Mouse (Mus musculus) layer of hippocampus, adult 8-10 months (tissue): ENCODE results near the gene Gm28539. TPM values are rescaled to one million over a fixed set of nuclear protein-coding genes. Genes with fewer than 3 reads are reported as not detected.
A peak's percentile ranks its signal among the peaks of the same experiment; 100 is the strongest.
"Not testable (repeated sequence)": the region's sequence is repeated elsewhere in the genome, so short reads cannot be mapped to it uniquely, and the experiment has no call there.

Experiments
- DNase-seq, 2 experiments: peaks; one replicate each; pipeline ENCODE4 v3.0.0; 2022; ENCODE audit warnings: low spot score in 2 of 2
- total RNA-seq, 4 experiments: library from RNA; stranded (reverse); gene quantifications; 2 replicates each; pipeline ENCODE4 v1.2.4; 2022

Gene Gm28539
- total RNA-seq, 4 experiments from 2014 or later: 4.6 to 11.1 (median 8.2) TPM

DNA sequence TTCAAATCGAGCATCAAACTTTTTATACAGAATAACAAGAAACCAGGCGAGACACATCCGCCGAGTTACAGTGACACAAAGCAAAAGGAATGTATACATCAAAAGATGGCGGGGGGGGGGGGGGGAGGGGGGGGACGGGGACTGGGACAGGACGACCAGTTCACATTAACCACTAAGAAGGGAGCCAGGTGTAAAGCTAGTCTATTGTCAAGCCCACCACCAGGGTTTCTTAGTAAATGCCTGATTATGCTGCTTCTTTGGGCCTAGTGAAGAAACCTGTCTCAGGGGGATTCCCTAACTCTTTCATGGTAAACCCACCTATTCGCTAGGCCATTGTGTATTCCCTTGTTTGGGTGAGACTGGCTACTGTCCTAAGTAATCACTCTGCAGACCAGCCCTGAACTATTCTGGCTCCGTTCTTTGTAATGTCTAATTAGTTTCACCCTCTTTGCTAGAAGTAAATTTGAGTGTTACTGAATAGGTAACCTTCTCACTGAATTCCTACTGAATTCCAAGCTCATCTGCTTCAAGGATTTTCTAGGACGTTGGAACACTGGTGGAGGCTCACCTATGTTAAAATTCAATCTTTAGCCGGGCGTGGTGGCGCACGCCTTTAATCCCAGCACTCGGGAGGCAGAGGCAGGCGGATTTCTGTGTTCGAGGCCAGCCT, 13.3 kb downstream of the Gm28539 start:
- DNase-seq: not testable (repeated sequence)

DNA sequence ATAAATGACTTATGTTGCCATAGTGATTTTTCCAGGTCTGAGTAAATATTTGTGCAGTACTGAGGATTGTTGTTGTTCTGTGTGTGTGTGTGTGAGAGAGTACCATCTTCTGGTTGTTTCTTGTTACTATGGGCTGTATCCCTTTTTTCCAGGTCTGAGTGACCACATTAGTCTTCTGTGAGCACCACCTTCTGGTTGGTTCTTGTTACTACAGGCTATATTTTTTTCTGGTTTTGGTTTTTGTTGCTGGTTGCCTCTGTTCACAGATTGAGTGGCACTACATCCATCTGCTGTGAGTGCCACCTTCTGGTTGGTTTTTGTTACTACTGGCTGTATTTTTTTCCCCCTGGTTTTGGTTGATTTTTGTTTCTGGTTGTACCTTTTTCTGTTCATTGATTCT, 22.2 kb downstream of the Gm28539 start:
- DNase-seq: peak in 1 of 2 experiments; percentile 21

DNA sequence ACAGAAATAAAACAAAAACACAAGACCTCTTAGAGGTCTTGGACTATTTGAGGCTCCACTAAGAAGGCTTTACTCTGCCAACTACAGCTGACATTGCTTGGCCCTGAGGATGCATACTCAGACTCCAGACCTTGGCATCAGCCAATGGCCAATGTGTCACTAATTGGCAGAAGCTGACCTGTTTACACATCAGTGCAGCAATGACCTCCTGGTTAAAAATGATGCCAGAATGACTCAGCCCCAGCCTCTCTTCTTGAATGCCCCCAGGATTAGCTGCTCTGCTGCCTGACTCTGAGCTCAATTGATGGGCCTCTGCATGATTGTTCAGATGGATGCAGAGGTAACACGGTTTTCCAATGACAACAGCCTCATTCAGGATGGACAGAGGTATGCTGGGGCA, 23.8 kb downstream of the Gm28539 start:
- DNase-seq: no peak

DNA sequence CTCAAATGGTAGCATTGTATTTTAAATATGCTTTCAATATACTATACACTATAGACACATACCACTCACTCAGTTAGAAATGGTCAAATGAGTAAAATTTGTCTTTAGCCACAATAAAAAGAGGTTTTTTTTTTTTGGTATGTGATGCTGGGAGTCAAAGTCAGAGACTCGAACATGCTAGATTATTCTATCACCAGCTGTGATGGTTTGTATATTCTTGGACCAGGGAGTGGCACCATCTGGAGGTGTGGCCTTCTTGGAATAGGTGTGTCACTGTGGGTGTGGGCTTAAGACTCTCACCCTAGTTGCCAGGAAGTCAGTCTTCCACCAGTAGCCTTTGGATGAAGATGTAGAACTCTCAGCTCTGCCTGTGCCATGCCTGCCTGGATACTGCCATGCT, 34.1 kb downstream of the Gm28539 start:
- not testable (repeated sequence) for DNase-seq

DNA sequence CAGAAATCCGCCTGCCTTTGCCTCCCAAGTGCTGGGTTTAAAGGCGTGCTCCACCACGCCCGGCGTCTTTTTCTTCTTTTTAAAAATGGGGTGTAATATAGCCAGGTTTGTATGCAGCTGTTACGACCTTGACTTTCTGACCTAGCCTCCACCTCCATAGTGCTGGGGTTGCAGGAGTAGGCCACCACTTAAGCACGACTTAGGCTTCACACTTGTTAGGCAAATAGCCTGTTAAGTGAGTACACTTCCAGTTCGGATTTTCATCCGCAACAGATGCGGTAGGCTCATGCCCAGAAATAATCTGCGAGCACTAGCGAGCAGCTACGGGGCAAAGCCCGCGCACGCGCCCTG, 39.7 kb downstream of the Gm28539 start:
- DNase-seq: no peak

DNA sequence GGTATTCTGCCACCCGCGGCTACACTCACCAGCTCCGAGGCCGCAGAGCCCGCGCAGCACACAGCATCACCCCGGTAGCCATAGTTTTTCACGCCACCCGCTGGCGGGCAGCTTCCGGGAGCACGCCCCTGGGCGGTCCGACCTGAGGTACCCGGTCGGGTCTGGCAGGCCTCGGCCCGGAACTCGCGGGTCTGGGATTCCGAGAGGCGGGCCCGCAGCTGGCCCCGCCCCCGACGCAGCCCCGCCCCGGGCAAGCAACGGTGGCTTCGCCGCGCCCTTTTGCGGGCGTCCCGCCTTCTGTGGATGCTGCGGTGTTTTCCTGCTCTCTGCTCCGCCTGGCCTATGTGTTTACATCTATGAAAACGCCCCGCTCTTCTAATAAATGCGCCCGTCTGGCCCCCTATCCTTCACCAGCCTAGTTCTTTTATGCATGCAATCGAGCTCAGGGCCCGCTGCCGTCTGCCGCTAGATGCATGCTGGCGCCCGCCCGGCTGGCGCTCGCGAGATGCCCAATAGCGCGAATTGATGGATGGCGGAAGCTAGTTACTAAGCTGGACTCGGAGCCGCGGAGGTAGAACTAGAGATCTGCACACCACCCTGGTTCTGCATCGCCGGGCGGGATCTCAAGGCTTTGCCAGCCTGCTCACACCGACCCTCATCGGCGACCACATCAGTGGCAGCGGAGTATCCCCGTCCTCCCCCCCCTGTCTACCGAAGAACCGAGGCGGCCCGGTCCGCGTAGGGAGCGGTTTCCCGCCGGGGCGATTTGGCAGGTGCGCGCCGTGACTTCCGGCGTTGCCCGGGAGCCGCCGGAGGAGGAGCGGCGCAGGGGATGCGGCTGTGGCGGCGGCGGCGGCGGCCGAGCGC, 40.3 kb downstream of the Gm28539 start, which contains the start of the genes Mrpl40 and Hira:
TSS of gene Mrpl40 (minus strand) at position 421 of the 867 bp plus-strand sequence.
TSS of gene Hira (plus strand) at position 596 of the 867 bp plus-strand sequence.
- peak; percentile 91 to 93 for DNase-seq

DNA sequence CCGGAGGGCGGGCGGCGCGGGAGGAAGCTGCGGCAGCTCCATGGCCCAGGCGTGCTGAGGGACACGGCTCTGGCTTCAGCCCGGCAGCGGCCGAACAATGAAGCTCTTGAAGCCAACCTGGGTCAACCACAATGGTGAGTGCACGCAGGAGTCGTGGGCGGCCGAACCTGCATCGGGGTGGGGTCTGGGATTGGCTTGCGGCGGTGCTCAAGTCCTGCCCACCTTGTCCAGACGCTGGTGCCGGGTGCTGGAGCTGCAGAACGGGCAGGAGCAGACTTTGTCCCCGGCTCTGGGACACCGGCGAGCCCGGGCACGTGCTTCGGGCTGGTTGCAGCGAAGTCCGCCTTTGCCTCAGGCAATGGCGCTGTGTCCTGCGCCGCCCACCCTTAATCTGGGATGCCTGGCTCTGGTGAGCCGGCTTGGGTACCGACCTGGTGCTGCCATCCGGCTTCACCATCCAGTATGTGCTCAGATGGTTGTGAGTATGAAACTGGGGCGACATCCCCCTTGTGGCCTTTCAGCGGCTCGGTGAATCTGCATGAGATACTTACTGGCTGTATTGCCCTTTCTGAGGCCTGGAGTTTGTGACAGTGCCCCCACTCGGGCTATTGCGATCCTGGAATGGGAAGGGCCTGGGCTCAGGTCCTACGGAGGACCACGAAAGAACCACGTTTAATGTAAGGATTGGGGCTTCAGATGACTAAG, 41.2 kb downstream of the Gm28539 start:
- DNase-seq: peak; percentile 35 to 54

DNA sequence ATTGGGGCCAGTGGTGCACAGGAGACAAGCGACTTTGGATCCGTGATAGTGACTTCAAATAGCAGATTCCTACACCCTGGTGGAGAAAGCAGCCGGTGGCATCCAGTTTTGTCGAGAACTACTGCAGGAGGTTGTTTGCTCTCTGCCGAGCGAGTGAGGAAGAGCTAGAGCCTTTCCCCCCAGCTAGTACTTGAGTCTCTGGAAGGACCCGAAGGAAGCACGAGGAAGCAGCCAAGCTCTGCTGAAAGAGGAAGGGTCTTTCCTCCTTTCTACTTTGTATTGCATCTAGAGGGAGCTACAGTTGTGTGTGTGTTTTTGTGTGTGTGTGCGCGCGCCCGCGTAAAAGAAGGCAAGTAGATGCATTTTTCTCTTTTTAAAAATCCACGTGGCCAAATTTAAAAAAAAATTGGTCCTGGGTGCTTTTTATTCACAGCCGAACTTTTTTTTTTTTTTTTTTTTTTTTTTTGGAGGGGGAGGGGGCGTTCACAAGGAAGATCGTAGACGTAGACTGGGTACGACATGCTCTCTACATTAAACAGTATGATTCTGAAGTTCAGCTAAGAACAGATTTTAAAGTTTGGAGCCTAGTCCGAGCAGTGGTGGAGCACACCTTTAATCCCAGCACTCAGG, 41.8 kb downstream of the Gm28539 start:
- no peak for DNase-seq

DNA sequence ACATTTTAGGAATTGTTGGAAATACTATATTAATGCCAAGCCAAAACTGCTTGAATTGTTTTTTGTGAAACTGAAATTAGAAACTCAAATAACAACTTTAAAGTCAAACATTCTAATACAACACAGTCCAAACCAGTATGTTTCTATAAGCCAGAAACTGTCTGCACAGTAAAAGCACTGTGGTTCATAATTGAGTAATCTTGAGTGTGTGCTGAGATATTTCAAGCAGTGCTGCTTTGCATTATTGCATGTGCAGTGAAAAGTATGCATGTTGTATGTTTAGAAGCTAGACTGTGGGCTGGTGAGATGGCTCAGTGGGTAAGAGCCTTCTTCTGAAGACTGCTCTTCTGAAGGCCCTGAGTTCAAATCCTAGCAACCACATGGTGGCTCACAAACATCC, 47.7 kb downstream of the Gm28539 start:
- DNase-seq: no peak

DNA sequence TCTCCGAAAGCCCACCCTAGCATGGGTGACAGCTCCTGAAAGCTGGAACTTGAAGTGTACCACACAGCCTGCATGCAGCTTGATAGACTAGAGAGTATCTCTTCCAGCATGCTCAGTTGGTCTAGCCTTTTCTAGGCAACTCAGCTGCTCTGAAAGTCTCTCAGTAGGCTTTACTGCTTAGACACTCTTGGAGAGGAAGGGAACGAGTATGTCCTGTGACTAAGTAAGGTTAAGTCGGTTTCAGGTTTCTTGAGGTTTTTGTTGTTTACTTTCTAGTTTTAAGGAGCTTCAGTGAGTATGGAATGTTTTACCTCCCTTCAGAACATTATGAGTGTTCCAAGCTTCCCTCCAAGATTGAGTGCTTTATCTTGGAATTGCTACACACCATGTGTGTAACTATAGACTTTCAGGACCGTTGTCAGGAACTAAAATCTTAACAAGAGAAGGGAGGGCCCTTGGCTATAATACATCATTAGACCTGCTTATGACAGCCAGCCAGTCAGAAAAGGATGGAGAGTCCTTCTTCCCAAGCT, 57.5 kb downstream of the Gm28539 start:
- no peak for DNase-seq

DNA sequence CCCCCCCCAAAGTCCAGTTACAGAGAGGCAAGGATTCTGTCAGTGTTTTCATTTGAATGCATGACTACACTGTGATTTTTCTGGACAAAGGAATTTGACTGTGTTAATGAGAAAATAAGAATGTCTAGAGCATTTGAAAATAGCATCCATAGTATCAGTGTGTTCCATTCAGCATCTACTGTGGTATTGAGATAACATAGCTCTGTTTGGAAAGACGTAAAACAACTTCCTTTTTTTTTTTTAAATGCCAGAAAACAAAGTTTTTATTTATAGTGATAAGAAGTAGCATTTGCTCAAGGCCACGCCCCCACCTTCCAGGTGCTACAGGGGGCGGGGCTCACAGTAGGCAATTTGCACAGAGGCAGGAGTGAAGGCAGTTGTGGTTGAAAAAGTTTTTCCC, 58.9 kb downstream of the Gm28539 start:
- no peak for DNase-seq

DNA sequence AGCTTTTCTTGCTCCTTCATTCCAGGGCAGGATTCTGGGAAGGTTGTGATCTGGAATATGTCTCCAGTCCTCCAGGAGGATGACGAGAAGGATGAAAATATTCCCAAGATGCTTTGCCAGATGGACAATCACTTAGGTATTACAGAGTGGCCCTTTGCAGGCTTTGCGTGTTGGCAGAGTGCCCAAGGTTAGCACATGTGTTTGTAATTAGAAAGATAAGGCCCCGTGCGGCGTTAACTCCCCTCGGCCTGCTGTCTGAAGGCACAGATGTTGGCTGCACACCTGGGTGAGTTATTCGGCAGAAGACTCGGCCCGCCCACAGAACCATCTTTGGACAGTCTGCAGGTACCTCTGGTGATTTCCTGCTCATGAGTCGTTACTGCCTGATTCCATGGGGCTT, 60.0 kb downstream of the Gm28539 start:
- no peak for DNase-seq

DNA sequence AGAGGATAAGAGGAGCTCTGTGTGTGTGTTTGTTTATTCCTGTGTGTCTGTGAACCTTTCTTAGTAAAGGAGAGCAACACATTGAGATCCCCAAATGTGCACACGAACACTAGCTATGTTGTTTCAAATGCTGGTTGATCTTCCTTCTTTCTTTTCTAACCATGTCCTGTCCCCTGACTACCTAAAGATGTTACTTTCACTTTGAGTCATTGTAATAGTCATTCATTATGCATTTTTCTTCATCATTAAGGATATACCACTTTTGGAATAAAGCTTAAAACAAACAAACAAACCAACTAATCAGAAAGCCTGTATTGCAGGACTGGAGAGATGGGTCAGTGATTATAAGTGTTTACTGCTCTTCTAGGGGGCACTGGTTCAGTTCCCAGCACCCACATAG, 69.3 kb downstream of the Gm28539 start:
- DNase-seq: no peak

DNA sequence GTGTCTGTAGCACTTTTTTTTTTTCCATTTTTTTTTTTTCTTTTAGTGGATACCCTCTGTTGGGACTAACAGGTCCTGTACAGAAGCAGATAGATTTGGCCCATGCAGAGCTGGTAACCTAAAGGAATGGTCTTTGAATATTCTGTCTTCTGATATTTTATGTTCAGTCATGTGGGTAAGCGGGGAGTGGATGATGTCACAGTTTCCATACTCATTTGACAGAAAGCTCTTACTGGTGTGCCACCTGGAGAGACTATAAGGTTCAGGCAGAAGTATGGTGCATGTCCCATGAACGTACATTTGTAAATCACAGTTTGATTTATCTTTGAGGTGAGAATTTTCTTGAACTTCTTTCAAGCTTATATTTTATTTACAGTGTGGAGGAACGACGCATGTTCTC, 79.7 kb downstream of the Gm28539 start:
- no peak for DNase-seq

DNA sequence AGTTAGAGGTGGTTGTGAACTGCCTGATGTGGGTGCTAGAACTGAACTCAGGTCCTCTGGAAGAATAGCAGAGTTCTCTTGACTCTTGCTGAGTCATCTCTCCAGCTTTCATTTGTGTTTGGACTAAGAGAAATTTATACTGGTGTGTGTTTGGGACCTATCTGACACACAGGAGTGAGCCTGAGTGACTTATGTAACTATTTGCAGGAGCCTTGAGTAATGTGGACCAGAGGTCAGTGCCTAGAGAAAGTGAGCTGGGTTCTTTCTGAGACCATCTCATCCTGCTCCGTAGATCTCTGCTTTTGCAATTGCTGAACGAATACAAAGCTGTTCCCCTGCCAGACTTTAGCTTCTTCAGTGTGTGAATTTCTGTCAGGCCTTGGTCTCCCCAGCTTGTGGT, 85.4 kb downstream of the Gm28539 start:
- no peak for DNase-seq

DNA sequence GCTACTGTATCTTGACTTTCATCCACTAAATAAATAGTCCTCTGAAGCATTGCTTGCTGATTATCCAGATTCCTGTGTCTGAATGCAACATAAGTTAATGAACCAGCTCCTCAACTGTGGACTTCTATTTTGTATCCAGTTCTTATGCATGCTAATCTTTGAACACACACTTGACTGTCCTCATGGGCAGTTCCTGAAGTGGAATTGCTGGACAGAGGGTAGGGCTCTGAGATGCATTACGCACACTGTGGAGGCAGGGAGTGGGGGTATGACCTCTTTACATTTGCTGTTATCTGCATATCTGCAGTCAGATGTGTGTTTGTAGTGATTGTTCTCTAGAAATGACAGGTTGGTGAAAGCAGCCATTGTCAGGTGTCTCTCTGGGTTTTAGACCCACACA, 91.6 kb downstream of the Gm28539 start:
- no peak for DNase-seq

DNA sequence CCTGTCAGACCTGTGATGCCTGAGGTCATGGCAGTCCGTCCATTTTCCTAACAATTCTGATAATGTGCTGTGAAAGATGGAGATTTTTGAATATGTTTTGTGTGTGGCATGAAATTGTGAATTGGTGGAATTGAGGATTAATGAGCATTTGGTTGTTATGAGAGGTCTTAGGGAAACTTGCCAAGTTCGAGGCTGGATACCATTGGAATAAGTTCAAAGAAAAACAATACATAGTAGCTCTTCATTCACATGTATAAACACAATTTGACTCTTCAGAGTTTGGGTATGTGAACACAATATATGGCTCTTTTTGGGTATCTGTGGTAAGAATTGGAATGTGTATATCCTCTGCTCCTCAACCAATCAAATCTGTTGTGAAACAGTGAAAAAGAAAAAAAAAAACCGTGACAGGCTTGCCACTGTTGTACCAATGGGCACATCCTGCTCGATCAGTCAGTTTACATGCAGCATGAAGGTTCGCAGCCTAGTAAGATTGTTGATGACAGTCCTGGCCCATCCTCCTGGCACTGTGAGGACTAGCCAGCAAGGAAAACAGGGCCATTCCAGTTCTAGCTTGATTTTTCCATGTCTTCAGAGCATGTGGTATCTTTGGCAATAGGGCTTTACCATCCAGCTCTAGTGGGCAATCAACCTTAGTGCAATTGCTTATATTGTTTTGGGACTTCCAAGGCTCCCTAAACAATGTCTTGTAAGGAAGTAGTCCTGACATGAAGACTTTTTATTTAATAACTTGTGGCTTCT, 102.1 kb downstream of the Gm28539 start:
- no peak for DNase-seq

DNA sequence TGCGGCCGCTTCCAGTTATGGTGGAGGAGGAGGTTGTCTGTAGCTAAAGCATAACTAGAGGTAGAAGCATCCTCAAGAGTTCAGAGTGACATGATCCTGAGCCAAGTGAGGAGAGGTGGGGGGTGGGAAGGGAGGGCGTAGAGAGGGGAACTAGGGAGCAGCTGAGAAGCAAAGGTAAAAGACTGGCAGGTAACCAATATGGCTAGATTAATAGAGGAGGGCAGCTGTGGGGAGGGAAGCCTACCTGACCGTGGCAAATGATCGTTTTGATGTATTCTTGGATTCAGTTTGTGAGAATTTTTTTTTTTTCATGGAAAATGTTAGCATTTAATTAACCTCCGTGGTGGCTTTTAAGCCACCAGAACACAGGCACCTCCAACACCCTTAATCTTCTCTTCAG, 107.5 kb downstream of the Gm28539 start:
- no peak for DNase-seq

DNA sequence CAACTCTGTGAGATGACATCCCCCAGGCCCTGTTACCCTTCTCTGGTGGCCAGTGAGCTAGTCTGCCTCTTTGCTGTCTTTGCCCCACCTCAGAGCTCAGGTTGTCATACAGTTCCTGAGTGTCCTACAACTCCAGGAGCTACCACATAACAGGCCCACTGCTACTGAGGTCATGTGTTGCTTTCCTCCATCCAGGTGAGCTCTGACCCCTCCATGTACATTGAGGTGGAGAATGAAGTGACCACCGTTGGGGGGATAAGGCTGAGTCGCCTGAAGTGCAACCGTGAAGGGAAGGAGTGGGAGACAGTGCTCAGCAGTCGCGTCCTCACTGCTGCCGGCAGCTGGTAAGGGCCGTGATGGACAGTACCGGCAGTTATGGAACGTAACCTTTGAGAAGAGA, 112.6 kb downstream of the Gm28539 start:
- no peak for DNase-seq

DNA sequence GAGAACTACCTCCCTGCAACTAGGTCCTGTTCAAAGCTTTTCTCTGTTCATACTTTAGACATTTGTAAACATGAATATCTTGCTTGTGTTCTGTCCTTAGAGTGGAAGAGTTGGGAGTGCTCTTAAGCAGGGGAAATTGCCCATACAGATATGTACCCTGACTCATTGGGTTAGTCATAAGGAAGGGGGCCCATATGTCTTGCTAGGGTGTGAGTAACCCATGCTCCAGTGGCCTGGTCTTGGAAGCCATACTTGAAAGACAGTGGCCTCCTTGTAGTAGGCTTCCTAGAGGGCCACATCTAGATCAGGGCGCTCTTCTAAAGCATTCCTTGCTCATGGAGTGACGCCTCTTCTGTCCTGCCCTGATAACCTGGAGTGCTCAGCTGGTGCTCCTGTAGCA, 114.0 kb downstream of the Gm28539 start:
- DNase-seq: no peak

DNA sequence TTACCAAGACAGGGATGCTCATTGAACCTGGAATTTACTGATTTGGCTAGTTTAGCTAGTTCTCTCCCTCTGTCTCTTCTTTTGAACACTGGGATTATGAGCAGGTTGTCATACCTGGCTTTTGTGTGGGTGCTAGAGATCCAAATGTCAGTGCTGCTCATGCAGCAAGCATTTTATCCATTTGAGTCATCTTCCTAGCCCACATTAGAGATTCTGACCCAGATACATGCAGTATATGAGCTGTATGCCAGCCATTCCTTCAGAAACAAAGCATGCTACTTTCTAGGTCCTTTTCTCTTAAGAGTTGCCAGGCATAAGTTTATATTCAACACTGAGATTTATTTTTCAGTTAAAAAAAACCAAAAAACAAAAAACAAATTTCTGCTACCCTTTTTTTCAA, 116.4 kb downstream of the Gm28539 start:
- DNase-seq: no peak
